Mouse (Mus musculus): ENCODE results near the gene Psmg3. TPM values are rescaled to one million over a fixed set of nuclear protein-coding genes. Genes with fewer than 3 reads are reported as not detected.

Gene Psmg3
- polyA plus RNA-seq, 1 experiment from 2014 or later: 80.0 TPM

DNA sequence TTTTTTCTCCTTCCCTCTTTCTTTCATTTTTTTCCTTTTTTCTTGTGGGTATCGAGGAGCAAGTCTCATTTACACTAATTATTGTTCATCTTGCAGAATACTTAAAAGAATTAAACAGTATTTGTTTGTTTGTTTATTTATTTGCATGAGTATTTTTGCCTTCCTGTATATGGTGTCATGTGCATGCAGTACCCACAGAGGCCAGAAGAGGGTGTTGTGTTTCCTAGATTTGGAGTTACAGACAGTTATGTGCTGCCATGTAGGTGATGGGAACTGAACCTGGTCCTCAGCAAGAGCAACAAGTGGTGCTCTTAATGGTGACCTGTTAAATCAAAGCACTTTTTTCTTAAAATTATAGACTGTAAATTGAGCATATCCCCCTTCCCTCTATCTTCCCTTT, 908 bp upstream of the Psmg3 start:
- H3K9me3 ChIP-seq: no peaks in the 10 kb centered on the region
- H3K27ac ChIP-seq: no peak overlapping the region
- H3K27me3 ChIP-seq (replicated peaks): no peaks in the 10 kb centered on the region
- H3K4me2 ChIP-seq (replicated peaks): no peak overlapping the region
- WGBS: 93% methylated on average over 1 of the region's 1 CpGs
- H3K9ac ChIP-seq: no peak overlapping the region
- H3K4me1 ChIP-seq (replicated peaks): peaks cover 11% of the 10 kb centered on the region
- H3K4me3 ChIP-seq (replicated peaks): no peak overlapping the region
- ATAC-seq: no peak
- H3K36me3 ChIP-seq: 0 out of 2 replicates have a peak, but pooled peaks cover 6% of the 10 kb centered on the region

DNA sequence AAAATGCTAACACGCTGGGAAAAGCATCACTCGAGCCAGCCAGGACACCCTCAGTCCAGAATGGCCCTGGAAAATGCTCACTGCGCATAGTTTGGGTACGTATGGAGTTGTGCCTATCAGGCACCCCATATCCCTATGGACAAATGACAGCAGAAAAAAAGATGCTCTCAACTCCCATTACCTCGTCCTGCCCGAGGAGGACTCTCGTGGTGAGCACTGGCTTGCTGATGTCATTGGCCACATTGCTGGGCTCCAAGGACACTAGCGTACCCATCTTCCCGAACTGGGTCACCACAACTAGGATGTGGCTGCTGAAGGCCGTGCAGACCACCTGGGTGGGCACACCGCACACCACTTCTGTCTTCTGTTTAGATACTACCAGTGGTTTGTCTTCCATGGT, 738 bp downstream of the Psmg3 start:
- WGBS: 35% methylated on average over 11 of the region's 11 CpGs
- H3K4me3 ChIP-seq (replicated peaks): peak overlapping the region; percentile 89
- H3K36me3 ChIP-seq: peaks cover 13% of the 10 kb centered on the region; the same call in 1 of the 2 replicates
- H3K27ac ChIP-seq: no peak overlapping the region
- H3K9me3 ChIP-seq: no peaks in the 10 kb centered on the region
- ATAC-seq: no peak
- H3K4me1 ChIP-seq (replicated peaks): peaks cover 27% of the 10 kb centered on the region
- H3K4me2 ChIP-seq (replicated peaks): peak overlapping the region; percentile 85
- no peaks in the 10 kb centered on the region for H3K27me3 ChIP-seq (replicated peaks)
- H3K9ac ChIP-seq: peak overlapping the region; percentile 82

DNA sequence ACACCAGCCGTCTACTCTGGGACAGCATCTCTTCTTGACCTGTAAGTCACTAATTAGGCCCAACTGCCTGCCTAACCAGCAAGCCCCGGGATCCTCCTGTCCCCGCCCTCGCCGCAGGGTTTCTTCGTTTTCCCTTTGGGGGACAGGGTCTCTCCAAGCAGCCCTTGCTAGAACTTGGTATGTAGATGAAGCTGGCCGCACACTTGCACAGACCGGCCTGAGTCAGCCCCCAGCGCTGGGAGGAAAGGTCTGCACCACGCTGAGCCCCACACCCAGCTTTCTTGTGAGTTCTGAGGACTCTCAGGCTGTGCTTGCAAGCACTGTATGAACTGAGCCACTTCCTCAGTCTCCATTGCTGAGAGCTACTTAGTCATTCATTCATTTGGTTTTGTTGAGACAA, 2.2 kb downstream of the Psmg3 start:
- H3K27ac ChIP-seq: no peak overlapping the region
- peaks cover 13% of the 10 kb centered on the region; the same call in 1 of the 2 replicates for H3K36me3 ChIP-seq
- WGBS: 93% methylated on average over 10 of the region's 10 CpGs
- H3K9me3 ChIP-seq: no peaks in the 10 kb centered on the region
- no peak overlapping the region for H3K4me3 ChIP-seq (replicated peaks)
- H3K4me1 ChIP-seq (replicated peaks): peaks cover 33% of the 10 kb centered on the region
- H3K9ac ChIP-seq: no peak overlapping the region
- ATAC-seq: no peak
- no peak overlapping the region for H3K4me2 ChIP-seq (replicated peaks)
- no peaks in the 10 kb centered on the region for H3K27me3 ChIP-seq (replicated peaks)

DNA sequence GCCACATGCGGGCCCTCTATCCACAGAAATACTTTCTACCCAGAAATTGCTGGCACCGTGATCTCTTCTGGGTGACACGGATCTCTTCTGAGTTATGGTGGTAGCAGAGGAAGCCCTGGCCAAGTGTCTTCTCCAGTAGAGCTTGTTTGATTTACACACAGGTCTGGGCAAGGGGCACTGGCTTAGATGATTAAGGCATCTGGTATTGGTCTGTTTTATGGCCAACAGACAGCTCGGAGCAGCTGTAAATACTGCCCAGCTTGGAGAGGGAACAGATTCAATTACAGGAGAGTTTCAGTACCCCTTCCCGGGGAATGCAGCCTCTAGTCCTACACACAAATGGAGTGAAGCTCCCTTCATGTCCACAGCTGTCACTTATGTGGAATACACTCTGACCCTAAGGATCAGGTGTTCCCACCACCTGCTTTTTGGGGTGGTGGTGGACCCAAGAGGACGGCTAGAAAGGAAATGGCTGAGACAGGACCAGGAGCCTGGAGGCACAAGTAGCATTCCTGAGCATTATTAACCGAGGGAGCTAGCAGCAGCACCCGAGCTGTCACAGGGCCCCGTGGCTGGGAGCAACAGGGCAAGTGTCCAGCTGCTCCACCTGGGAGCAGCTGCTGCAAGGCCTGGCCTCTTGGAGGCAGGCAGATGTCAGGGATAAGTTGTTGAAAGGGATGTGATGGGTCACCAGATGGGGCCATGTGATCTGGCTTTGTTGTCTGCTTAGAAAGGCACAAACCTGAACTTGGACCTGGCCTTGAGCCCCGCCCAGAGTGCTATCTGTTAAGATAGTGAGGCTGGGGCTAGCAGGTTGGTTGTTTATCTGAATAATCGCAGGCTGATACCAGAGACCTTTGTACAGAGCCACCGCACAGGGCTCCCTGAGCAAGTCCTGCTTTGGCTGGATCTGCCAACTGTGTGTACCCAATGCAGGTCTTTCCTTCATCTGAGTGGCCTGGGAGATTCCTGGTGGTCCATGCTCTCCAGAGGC, 4.9 kb downstream of the Psmg3 start:
- 37% methylated on average over 12 of the region's 12 CpGs for WGBS
- Histone ChIP-seq H3K27ac (peak overlapping the region; percentile 86), H3K4me3 (replicated peaks) (0 out of 2 replicates have a peak overlapping the region, but pooled peaks have one; percentile 19), H3K9me3 (no peaks in the 10 kb centered on the region), H3K9ac (peak overlapping the region; percentile 20; the same call in 1 of the 2 replicates), H3K4me2 (replicated peaks) (peak overlapping the region; percentile 40), H3K4me1 (replicated peaks) (peaks cover 39% of the 10 kb centered on the region), H3K27me3 (replicated peaks) (no peaks in the 10 kb centered on the region), H3K36me3 (peaks cover 13% of the 10 kb centered on the region; the same call in 1 of the 2 replicates)
- peak; percentile 80 for ATAC-seq

DNA sequence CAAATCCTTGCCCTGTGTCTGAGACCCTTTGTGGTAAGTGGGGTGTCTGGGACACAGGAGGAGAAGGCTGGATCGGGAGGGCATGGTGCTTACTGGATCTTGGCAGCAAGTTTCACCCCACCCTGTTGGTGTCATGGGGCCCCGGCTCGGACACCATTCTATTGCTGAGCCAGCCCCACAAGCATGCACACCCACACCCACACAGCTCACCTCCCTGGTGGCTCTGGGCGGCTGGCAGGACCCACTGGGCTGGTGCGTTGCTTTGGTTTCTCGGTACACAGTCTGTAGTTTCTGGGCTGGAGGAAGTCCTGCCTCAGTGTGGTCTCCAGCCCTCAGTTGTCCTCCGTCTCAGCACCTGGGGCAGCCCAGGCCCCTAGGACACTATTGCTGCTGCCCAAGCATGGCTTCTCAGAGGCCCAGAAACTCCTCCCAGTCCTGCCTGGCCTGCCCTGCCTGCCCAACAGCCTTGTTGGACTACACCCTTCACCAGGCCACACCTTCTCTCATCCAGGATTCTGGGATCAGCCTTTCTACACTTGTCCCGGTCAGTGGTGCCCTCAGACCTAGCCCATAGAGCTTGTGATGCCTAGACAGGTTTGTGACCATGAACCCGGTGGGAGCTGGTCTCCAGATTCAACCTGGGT, 7.0 kb downstream of the Psmg3 start, which contains the start of gene Tmem184a:
Tmem184a (minus strand) TSS at position 380 of the 644 bp plus-strand sequence.
- ATAC-seq: peak; percentile 27
- Histone ChIP-seq H3K9me3 (no peaks in the 10 kb centered on the region), H3K4me2 (replicated peaks) (peak within 1 kb of the TSS; percentile 42), H3K36me3 (peaks cover 13% of the 10 kb centered on the region; the same call in 1 of the 2 replicates), H3K27ac (peak within 1 kb of the TSS; percentile 86), H3K27me3 (replicated peaks) (0 out of 2 replicates have a peak, but pooled peaks cover under 1% of the 10 kb centered on the region), H3K4me3 (replicated peaks) (peak within 1 kb of the TSS; percentile 3), H3K4me1 (replicated peaks) (peaks cover 33% of the 10 kb centered on the region), H3K9ac (peak within 1 kb of the TSS; percentile 26; the same call in 1 of the 2 replicates)
- WGBS: 74% methylated on average over 9 of the region's 9 CpGs

DNA sequence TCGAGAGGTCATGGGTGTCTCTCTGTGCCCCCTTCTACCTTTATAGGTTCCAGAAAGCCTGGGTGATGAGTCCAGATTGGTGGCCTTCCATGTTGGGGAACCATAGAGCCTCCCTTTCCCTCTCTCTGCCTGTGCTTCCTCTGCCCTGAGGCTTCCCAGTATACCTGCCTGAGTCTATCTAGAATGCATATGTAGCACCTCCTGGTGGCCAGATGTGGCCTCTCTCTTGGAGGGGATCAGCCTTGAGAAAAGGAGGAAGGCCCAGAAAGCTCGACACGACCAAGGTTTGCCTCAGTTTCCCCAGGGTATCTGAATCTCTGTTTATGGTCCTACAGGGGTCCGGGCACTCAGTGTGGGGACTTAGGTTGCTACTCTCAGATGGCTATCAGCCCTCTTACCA, 7.9 kb downstream of the Psmg3 start:
- peaks cover 2% of the 10 kb centered on the region; the same call in 1 of the 2 replicates for H3K27me3 ChIP-seq (replicated peaks)
- no peak for ATAC-seq
- H3K27ac ChIP-seq: peak overlapping the region; percentile 68; the same call in 1 of the 2 replicates
- H3K4me1 ChIP-seq (replicated peaks): peaks cover 33% of the 10 kb centered on the region
- peak overlapping the region; percentile 3 for H3K4me3 ChIP-seq (replicated peaks)
- peak overlapping the region; percentile 42 for H3K4me2 ChIP-seq (replicated peaks)
- H3K9me3 ChIP-seq: no peaks in the 10 kb centered on the region
- 49% methylated on average over 4 of the region's 4 CpGs for WGBS
- 0 out of 2 replicates have a peak overlapping the region, but pooled peaks have one; percentile 26 for H3K9ac ChIP-seq
- H3K36me3 ChIP-seq: peaks cover 12% of the 10 kb centered on the region; the same call in 1 of the 2 replicates

DNA sequence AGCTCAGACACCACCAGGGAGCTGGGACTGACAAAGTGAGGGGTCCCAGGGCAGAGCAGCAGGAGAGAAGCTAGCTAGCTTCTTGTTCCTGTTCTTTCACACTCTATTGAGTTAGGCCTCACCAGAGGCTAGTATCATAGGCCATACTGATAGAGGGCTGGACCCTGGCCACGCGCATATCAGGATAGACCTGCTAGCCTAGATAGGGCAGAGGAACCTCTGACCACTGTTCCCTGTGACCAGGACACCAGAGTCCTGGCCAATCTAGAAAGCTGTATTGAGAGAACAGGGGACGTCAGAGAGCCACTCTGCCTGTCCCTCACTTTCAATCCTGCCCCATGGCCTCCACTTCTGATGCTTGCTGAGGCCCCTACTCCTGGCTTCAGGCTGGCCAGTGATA, 8.6 kb downstream of the Psmg3 start:
- H3K9me3 ChIP-seq: no peaks in the 10 kb centered on the region
- ATAC-seq: no peak
- H3K27me3 ChIP-seq (replicated peaks): peaks cover 7% of the 10 kb centered on the region; the same call in 1 of the 2 replicates
- no peak overlapping the region for H3K9ac ChIP-seq
- peak overlapping the region; percentile 3; the same call in 1 of the 2 replicates for H3K4me3 ChIP-seq (replicated peaks)
- peaks cover 36% of the 10 kb centered on the region for H3K4me1 ChIP-seq (replicated peaks)
- H3K36me3 ChIP-seq: peaks cover 9% of the 10 kb centered on the region; the same call in 1 of the 2 replicates
- H3K27ac ChIP-seq: 0 out of 2 replicates have a peak overlapping the region, but pooled peaks have one; percentile 17
- 67% methylated on average over 3 of the region's 3 CpGs for WGBS
- peak overlapping the region; percentile 42 for H3K4me2 ChIP-seq (replicated peaks)

DNA sequence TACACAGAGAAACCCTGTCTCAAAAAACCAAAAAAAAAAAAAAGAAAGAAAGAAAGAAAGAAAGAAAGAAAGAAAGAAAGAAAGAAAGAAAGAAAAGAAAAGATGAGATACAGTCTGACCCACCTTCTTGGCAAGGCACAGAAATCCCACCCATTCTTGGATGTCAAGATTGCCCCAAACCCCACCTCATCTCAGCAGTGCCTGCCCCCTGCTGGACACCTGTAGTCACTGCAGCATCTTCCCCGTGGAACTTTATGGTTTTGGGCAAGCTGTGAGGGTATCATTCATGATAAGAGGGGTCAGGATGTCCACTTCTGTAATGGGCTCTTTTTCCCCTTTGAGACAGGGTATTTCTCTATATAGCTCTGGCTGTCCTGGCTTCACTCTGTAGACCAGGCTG, 9.4 kb downstream of the Psmg3 start:
- ATAC-seq: no peak
- WGBS: 7% methylated on average over 1 of the region's 1 CpGs
- Histone ChIP-seq H3K4me3 (replicated peaks) (no peak overlapping the region), H3K27ac (no peak overlapping the region), H3K4me2 (replicated peaks) (no peak overlapping the region), H3K36me3 (peaks cover 4% of the 10 kb centered on the region; the same call in 1 of the 2 replicates), H3K27me3 (replicated peaks) (peaks cover 9% of the 10 kb centered on the region; the same call in 1 of the 2 replicates), H3K4me1 (replicated peaks) (peaks cover 41% of the 10 kb centered on the region), H3K9me3 (no peaks in the 10 kb centered on the region), H3K9ac (no peak overlapping the region)

DNA sequence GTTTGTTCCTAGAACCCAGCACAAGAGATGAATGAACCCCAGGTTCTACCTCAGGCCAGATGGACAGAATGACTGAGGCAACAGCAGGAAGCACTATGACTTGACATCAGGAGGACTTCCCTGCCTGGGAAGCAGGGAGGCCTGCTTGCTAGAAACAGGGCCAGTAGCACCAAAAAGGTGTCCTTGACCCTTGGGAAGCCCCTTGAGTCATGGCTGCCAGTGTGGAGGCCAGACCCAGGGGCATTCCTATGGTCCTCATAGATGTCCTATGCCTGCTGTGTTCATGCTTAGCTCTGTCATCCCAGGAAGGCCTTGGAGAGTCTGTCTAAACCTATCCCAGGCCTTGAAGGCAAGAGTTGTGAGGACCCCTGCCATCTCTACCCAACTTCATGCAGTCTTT, 10.2 kb downstream of the Psmg3 start:
- Histone ChIP-seq H3K9ac (no peak overlapping the region), H3K27ac (no peak overlapping the region), H3K4me2 (replicated peaks) (no peak overlapping the region), H3K27me3 (replicated peaks) (peaks cover 9% of the 10 kb centered on the region; the same call in 1 of the 2 replicates), H3K4me1 (replicated peaks) (peaks cover 35% of the 10 kb centered on the region), H3K4me3 (replicated peaks) (no peak overlapping the region), H3K9me3 (no peaks in the 10 kb centered on the region), H3K36me3 (no peaks in the 10 kb centered on the region)
- ATAC-seq: no peak

DNA sequence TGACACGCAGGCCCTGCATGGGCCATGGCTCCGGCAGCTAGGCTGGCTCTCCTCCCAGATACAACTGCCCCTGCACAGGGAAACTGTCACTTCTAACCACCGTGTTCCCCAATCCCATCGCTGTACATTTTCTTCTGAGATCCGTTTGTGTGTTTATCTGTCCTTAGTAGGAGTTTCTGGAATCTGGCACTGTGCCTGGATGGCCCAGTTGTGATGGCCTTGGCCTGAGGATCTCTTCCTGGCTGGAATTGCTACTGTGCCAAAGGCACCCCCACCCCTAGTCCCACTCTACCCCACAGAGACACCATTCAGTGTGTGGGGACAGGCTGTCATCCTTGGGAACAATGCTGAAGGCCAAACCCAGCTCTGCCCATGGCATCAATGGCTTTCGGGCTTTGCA, 10.7 kb downstream of the Psmg3 start:
- Histone ChIP-seq H3K4me1 (replicated peaks) (peaks cover 31% of the 10 kb centered on the region), H3K27ac (no peak overlapping the region), H3K27me3 (replicated peaks) (peaks cover 9% of the 10 kb centered on the region; the same call in 1 of the 2 replicates), H3K4me2 (replicated peaks) (no peak overlapping the region), H3K9ac (no peak overlapping the region), H3K9me3 (no peaks in the 10 kb centered on the region), H3K4me3 (replicated peaks) (no peak overlapping the region), H3K36me3 (no peaks in the 10 kb centered on the region)
- no peak for ATAC-seq
- 49% methylated on average over 6 of the region's 6 CpGs for WGBS

DNA sequence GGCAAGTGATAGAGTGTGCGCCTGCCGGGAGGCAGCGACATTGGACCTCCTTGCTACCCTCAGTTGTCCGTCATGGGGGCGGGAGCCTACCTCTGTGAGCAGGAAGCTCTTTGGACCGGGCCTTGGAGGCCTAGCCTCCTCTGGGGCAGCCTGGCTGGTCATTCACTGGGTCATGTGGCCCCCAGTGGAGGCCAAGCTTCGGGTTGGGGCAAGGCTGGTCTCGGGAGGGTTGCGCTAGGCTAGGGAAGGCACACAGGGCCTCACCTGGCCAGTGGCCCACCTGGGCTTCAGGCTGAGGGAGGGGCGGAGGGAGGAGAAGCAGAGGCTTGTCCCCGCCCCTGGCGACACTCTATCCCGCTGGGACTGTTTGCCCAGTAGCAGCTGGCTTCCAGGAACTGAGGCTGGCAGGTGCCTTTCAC, 12.7 kb downstream of the Psmg3 start:
- Histone ChIP-seq H3K4me3 (replicated peaks) (peak overlapping the region; percentile 43), H3K36me3 (no peaks in the 10 kb centered on the region), H3K4me2 (replicated peaks) (peak overlapping the region; percentile 53), H3K9ac (peak overlapping the region; percentile 65), H3K27ac (peak overlapping the region; percentile 72; the same call in 1 of the 2 replicates), H3K27me3 (replicated peaks) (peaks cover 9% of the 10 kb centered on the region; the same call in 1 of the 2 replicates), H3K4me1 (replicated peaks) (peaks cover 21% of the 10 kb centered on the region), H3K9me3 (no peaks in the 10 kb centered on the region)
- 5% methylated on average over 13 of the region's 13 CpGs for WGBS
- ATAC-seq: peak; percentile 73

DNA sequence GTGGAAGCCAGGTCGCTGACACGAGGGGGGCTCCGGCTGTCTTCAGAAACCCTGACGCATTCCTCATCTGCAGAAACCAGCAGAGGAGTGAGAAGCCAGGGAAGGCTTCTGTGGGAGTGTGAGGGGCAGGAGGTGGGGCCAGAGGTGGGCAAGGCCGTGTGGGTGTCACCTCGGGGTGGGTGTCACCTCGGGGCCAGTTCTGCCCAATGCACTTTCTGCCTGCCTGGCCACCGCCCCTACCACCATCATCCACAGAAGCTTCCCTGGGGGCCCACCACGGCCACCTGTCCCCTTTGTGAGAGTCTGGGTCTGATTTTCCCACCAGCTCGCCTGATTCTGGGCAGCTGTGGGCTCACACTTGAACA, 13.6 kb downstream of the Psmg3 start:
- Histone ChIP-seq H3K4me1 (replicated peaks) (peaks cover 18% of the 10 kb centered on the region), H3K9ac (peak overlapping the region; percentile 26), H3K9me3 (no peaks in the 10 kb centered on the region), H3K4me3 (replicated peaks) (peak overlapping the region; percentile 43), H3K4me2 (replicated peaks) (peak overlapping the region; percentile 53), H3K27me3 (replicated peaks) (peaks cover 9% of the 10 kb centered on the region; the same call in 1 of the 2 replicates), H3K27ac (peak overlapping the region; percentile 48), H3K36me3 (no peaks in the 10 kb centered on the region)
- WGBS: 30% methylated on average over 10 of the region's 10 CpGs
- ATAC-seq: no peak; the same call in none of the 2 replicates

Measured in intestine, embryonic 15.5 days (tissue).